Mouse (Mus musculus) hindbrain, postnatal 0 days (tissue): ENCODE measurements around the gene Actr1b. TPM values are rescaled to one million over a fixed set of nuclear protein-coding genes. Genes with fewer than 3 reads are reported as not detected.

ENCODE experiments used
- ATAC-seq: fragments of 200-750 bp; cut with Nextera tagmentation; 2 replicates; pipeline ENCODE4 v1.8.0; 2017; ENCODE audit warnings: mild to moderate bottlenecking, moderate TSS enrichment, moderate library complexity
- DNase-seq: peaks from one replicate; pipeline ENCODE4 v3.0.0-alpha.2; 2015; ENCODE audit warnings: low spot score
- H3K27ac ChIP-seq: fragments of 300-500 bp; sonication (generic); 2 replicates; pipeline ENCODE4 v1.5.1; 2014; ENCODE audit warnings: mild to moderate bottlenecking
- H3K27me3 ChIP-seq: fragments of 300-500 bp; sonication (generic); 2 replicates; pipeline ENCODE4 v1.6.1; 2014; ENCODE audit warnings: low read length, mixed read lengths; ENCODE audit not compliant: insufficient read depth
- H3K36me3 ChIP-seq: fragments of 300-500 bp; sonication (generic); 2 replicates; pipeline ENCODE4 v1.6.1; 2014; ENCODE audit warnings: low read length, mixed read lengths; ENCODE audit not compliant: insufficient read depth
- H3K4me1 ChIP-seq: fragments of 300-500 bp; sonication (generic); 2 replicates; pipeline ENCODE4 v1.6.1; 2014; ENCODE audit warnings: antibody characterized with exemption, low read length, mixed read lengths; ENCODE audit not compliant: insufficient read depth
- H3K4me2 ChIP-seq: fragments of 300-500 bp; sonication (generic); 2 replicates; pipeline ENCODE4 v1.6.1; 2014; ENCODE audit warnings: low read depth, mild to moderate bottlenecking, low read length, moderate library complexity, mixed read lengths
- H3K4me3 ChIP-seq: fragments of 300-500 bp; sonication (generic); 2 replicates; pipeline ENCODE4 v1.5.1; 2014; ENCODE audit warnings: low read length
- H3K9ac ChIP-seq: fragments of 300-500 bp; sonication (generic); replicated peaks from 2 replicates; pipeline ENCODE4 v1.6.1; 2014; ENCODE audit warnings: mild to moderate bottlenecking, low read length, moderate library complexity, mixed read lengths
- H3K9me3 ChIP-seq: fragments of 300-500 bp; sonication (generic); 2 replicates; pipeline ENCODE4 v1.6.1; 2016; ENCODE audit warnings: low read length, mixed read lengths
- CTCF ChIP-seq: IDR thresholded peaks from 2 replicates; pipeline ENCODE4 v1.5.1; 2016; ENCODE audit warnings: antibody characterized with exemption, control low read depth, low read depth
- WGBS: fragments of 180-500 bp; shearing (Covaris S2); extraction: QIAGEN DNeasy Blood & Tissue Kit; methylation state at CpG from one replicate; pipeline ENCODE4 v1.1.7; 2014; 5-methylcytosine and 5-hydroxymethylcytosine counted together
- polyA plus RNA-seq: library from polyadenylated mRNA; unstranded; fragments of >200 nt; fragmentation: Nextera tagmentation; extraction: Ambion mirVana; gene quantifications from 2 replicates; pipeline ENCODE4 v1.2.1, GENCODE M21; 2015
- total RNA-seq: library from RNA; depleted of rRNA; stranded (reverse); fragments of >200 nt; gene quantifications from 2 replicates; pipeline ENCODE4 v1.2.3, GENCODE M21; 2014

Gene Actr1b
- total and polyA plus RNA-seq, 2 experiments from 2014 or later, result 119 to 178 TPM

DNA sequence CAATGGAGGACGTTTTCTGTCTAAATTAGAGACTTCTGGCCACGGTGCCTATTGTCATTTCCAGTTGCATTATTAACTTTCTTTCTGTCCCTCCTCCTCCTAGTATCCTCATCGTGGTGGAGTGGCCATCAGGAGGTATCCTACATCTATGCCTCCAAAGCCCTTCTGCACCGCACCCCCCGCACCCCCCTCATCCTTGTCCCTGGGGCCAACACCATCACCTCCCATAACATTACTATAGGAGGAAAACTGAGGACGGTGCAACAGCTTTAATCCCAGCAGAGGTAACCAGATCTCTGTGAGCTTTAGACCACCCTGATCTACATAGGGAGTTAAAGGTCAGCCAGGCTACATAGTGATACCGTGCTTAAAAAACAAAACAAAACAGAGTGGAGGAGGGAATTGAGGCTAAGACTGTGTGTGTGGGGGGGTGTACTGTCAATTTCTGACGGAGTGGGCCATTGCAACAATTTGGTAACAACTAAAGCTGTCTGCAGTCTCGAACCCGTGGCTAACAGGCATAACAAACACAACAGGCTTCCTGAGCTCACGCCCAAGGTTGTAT, 23.5 kb downstream of the Actr1b start:
- TF ChIP-seq CTCF, result no peak
- Histone ChIP-seq H3K4me3 (peak overlapping the region; percentile 57), H3K9me3 (no peaks in the 10 kb centered on the region), H3K4me1 (peaks cover 6% of the 10 kb centered on the region), H3K4me2 (peak overlapping the region; percentile 72), H3K27ac (peak overlapping the region; percentile 66; the same call in 1 of the 2 replicates), H3K27me3 (no peaks in the 10 kb centered on the region), H3K9ac (peak overlapping the region; percentile 78; the same call in 1 of the 2 replicates), H3K36me3 (peaks cover 12% of the 10 kb centered on the region; the same call in 1 of the 2 replicates)
- ATAC-seq (peak; percentile 15; the same call in 1 of the 2 replicates), DNase-seq (no peak)
- 57% methylated on average over 11 of the region's 11 CpGs for WGBS

DNA sequence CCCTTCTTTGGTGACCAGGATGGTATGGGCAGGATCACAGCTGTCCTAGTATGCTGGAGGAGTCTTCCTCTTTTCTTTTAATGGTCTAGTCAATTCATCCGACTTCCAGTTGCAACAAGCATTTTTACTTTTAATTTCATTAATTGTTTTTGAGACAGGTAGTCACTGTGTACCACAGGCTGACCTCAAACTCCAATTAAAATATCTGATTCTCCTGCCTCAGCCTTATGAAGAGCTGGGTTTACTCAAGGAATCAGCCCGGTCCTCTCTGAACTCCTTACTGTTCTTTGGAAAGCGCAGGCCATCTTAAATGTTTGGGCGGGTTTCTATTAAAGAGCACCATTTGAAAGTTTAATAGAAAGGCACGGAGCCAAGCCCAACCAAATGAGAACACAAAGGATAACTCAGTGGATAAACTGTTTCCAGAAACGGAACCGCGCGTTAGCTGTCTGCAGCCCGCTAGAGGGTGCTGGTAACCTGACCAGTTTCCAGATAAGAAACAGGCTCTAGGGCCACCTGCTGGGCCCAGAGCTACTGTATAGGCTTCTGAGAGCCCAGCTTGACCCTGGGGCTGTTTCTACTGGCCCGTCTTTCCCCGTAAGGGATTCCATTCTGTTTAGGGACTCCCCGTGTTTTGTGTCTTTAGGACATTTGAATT, 30.3 kb downstream of the Actr1b start:
- Histone ChIP-seq H3K4me3 (no peak overlapping the region), H3K4me2 (no peak overlapping the region), H3K9ac (no peak overlapping the region), H3K4me1 (no peaks in the 10 kb centered on the region), H3K27ac (no peak overlapping the region), H3K9me3 (no peaks in the 10 kb centered on the region), H3K36me3 (no peaks in the 10 kb centered on the region), H3K27me3 (no peaks in the 10 kb centered on the region)
- DNase-seq (peak; percentile 95), ATAC-seq (peak; percentile 79)
- TF ChIP-seq CTCF, result peak; percentile 89
- 12% methylated on average over 13 of the region's 13 CpGs for WGBS

DNA sequence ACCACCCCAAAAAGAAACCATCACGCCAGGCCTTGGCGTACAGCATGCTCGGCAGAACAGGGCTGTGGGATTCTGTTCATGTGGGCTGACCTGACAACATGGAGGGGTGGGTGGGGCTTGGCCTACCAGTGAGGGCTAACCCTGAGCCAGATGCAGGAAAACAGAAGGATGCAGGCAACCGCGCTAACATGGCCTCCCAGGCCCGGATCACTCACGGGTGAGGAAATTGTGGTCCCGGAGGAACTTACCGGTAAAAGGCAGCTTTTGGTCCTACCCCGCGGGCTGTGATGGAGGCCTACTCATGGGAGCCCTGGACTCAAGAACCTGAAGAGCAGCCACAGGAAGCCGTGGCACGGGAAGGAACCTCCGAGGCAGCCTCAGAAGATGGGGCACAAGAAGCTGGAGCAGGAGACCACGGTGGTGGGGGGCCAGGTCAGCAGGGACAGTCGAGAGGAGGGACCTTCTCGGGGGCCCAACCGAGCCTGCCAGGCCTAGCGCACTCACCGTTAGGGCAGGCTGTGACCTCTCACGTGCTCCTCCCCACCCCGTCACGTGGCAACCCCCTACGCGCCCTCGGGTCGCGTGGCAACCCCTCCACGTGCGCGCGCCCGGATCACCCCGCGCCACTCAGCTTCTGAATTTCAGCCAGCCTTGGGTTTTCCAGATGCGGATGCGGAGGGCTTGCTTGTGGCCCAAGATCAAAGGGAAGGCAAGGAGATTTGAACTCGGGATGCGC, 31.4 kb downstream of the Actr1b start, which contains the start of gene Fam178b:
TSS of gene Fam178b (minus strand) at position 564 of the 736 bp plus-strand sequence.
- Histone ChIP-seq H3K27ac (no peak within 1 kb of the TSS), H3K36me3 (no peaks in the 10 kb centered on the region), H3K9me3 (no peaks in the 10 kb centered on the region), H3K27me3 (no peaks in the 10 kb centered on the region), H3K4me2 (no peak within 1 kb of the TSS), H3K4me1 (no peaks in the 10 kb centered on the region), H3K4me3 (no peak within 1 kb of the TSS), H3K9ac (no peak within 1 kb of the TSS)
- ATAC-seq, result no peak
- TF ChIP-seq CTCF, result no peak
- DNase-seq, result no peak
- WGBS, result 92% methylated on average over 39 of the region's 39 CpGs

DNA sequence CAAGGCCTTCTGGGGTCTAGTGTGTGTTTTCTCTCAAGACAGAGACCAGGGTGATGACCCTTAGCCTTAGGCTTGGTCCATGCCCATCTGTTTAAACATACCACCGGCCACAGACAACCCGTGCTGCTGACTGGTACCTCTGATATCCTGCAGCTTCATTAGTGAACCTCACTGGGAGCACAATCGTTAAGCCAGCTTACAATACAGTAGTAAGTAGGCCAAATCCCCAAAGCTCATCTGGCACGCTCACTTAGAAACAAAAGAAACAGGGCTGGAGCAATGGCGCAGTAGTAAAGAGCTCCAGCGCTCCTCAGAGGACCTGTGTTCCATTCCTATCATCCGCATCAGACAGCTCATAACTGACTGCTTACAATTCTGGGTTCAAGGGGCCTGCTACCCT, 33.3 kb downstream of the Actr1b start:
- no peak for ATAC-seq

DNA sequence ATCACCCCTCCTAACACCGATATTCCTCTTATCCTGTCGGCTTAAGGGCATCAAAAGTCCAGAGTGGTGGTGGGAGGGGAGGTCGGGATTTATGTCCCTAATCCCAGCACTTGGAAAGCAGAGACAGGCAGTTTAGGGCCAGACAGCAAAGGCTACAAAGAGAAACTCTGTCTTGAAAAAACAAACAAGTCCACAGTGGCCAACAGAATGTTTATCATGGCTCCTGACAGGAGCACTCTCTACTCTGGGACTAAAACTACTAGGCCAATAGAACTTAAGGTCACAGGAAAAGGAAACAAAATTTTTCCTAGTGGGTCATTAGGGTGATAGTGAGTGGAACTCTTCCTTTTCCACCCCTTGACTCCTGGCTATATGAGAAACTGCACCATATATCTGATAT, 39.3 kb downstream of the Actr1b start:
- Histone ChIP-seq H3K4me2 (no peak overlapping the region), H3K4me3 (no peak overlapping the region), H3K4me1 (no peaks in the 10 kb centered on the region), H3K9me3 (no peaks in the 10 kb centered on the region), H3K36me3 (no peaks in the 10 kb centered on the region), H3K27ac (no peak overlapping the region), H3K9ac (no peak overlapping the region), H3K27me3 (no peaks in the 10 kb centered on the region)
- no peak for TF ChIP-seq CTCF
- DNase-seq (no peak), ATAC-seq (no peak)
- WGBS, result 72% methylated on average over 3 of the region's 3 CpGs

More for the DNA sequence above, 33.3 kb downstream of the Actr1b start:
- Histone ChIP-seq H3K4me2 (no peak overlapping the region), H3K4me1 (no peaks in the 10 kb centered on the region), H3K4me3 (no peak overlapping the region), H3K9ac (no peak overlapping the region), H3K36me3 (no peaks in the 10 kb centered on the region), H3K27me3 (no peaks in the 10 kb centered on the region), H3K9me3 (no peaks in the 10 kb centered on the region), H3K27ac (no peak overlapping the region)
- TF ChIP-seq CTCF, result no peak
- 42% methylated on average over 7 of the region's 7 CpGs for WGBS
- DNase-seq, result peak; percentile 30

DNA sequence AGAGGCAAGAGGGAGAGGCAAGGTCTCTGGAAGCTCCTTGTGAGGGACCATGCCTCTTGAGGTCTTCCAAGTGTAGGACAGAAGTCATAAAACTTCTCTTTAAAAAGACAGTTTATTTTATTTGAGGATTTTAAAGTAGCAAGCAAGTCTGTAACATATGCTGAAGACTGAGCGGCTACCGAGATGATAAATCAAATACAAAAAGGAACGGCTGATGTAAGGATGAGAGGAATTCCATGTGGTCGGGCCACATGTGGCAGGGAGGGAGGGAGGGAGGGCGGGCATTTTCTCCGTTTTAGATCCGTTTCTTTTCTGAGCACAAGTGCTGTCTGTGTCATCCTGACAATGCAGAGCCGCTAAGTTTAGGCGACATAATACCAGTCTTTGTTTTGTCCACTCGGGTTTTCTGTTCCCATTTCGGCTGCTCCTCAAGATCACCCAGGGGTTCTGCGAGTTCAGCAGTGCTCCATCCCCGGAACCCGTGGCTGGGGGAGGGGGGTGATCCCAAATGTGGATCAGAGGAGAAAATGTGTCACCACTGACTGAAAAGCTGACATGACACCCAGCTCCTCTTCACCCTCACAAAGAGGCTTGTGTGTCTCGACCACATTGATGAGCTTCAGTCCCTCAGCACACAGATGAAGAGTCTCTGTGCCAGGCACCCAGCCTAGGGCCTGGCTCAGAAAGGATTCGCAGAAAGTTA, 41.4 kb downstream of the Actr1b start:
- H3K9me3 ChIP-seq, result no peaks in the 10 kb centered on the region
- DNase-seq (no peak), ATAC-seq (peak; percentile 29; the same call in 1 of the 2 replicates)
- H3K4me1 ChIP-seq, result no peaks in the 10 kb centered on the region
- H3K4me2 ChIP-seq, result no peak overlapping the region
- 35% methylated on average over 16 of the region's 16 CpGs for WGBS
- no peaks in the 10 kb centered on the region for H3K27me3 ChIP-seq
- no peak overlapping the region for H3K4me3 ChIP-seq
- H3K27ac ChIP-seq, result no peak overlapping the region
- H3K36me3 ChIP-seq, result no peaks in the 10 kb centered on the region
- no peak overlapping the region for H3K9ac ChIP-seq
- TF ChIP-seq CTCF, result no peak
